Mouse (Mus musculus) lung, postnatal 0 days (tissue): Measurements from ENCODE around the gene Aggf1.
A peak's percentile ranks its signal among the peaks of the same experiment; 100 is the strongest.

Experiments
- CTCF ChIP-seq: IDR thresholded peaks from 2 replicates; pipeline ENCODE4 v1.5.1; 2016; ENCODE audit warnings: antibody characterized with exemption, mild to moderate bottlenecking
- EP300 ChIP-seq: IDR thresholded peaks from 2 replicates; pipeline ENCODE4 v1.6.1; 2016; ENCODE audit warnings: antibody characterized with exemption, mild to moderate bottlenecking, control low read depth

- TF ChIP-seq EP300 (no peak), CTCF (peak; percentile 93)
Observed at GRCm38 (mm10) chr13:95347018-95347696, 28.0 kb downstream of the Aggf1 start.
